Mouse (Mus musculus) thymus, adult 2 months (tissue): ENCODE measurements around the gene Dnmt3a. TPM values are rescaled to one million over a fixed set of nuclear protein-coding genes. Genes with fewer than 3 reads are reported as not detected.

ENCODE experiments used
- DNase-seq: peaks from one replicate; pipeline ENCODE4 v3.0.0; 2021
- H3K27ac ChIP-seq: fragments of 200-500 bp; 2 replicates; pipeline ENCODE4 v1.5.1; 2012; ENCODE audit warnings: low read length, control low read depth; ENCODE audit not compliant: control insufficient read depth, insufficient read depth
- H3K27me3 ChIP-seq: fragments of 200-500 bp; 2 replicates; pipeline ENCODE4 v1.6.1; 2012; ENCODE audit warnings: mild to moderate bottlenecking, low read length, moderate library complexity, mixed read lengths; ENCODE audit not compliant: control insufficient read depth, insufficient read depth
- H3K36me3 ChIP-seq: fragments of 200-500 bp; 2 replicates; pipeline ENCODE4 v1.6.1; 2012; ENCODE audit warnings: mild to moderate bottlenecking, low read length, moderate library complexity; ENCODE audit not compliant: control insufficient read depth, insufficient read depth
- H3K4me1 ChIP-seq: fragments of 200-500 bp; replicated peaks from 2 replicates; pipeline ENCODE4 v1.6.1; 2012; ENCODE audit warnings: low read length; ENCODE audit not compliant: control insufficient read depth, insufficient read depth
- H3K4me3 ChIP-seq: fragments of 200-500 bp; 2 replicates; pipeline ENCODE4 v1.5.1; 2012; ENCODE audit warnings: mild to moderate bottlenecking, low read length, control low read depth, moderate library complexity; ENCODE audit not compliant: control insufficient read depth, insufficient read depth
- CTCF ChIP-seq: fragments of 200-500 bp; IDR thresholded peaks from 2 replicates; pipeline ENCODE4 v1.5.1; 2012; ENCODE audit warnings: mild to moderate bottlenecking, control low read depth, low read length, moderate library complexity, borderline replicate concordance; ENCODE audit not compliant: control insufficient read depth, poor library complexity, insufficient read depth; ENCODE audit errors: extremely low read depth
- POLR2A ChIP-seq: fragments of 200-500 bp; IDR thresholded peaks from 2 replicates; pipeline ENCODE4 v1.6.1; 2012; ENCODE audit warnings: mild to moderate bottlenecking, low read length, control low read depth, moderate library complexity; ENCODE audit not compliant: control insufficient read depth, poor library complexity, insufficient read depth; ENCODE audit errors: extremely low read depth
- WGBS: fragments of 180-500 bp; shearing (Covaris S2); methylation state at CpG from one replicate; pipeline ENCODE4 v1.1.7; 2018; 5-methylcytosine and 5-hydroxymethylcytosine counted together
- polyA plus RNA-seq: library from polyadenylated mRNA; depleted of rRNA; stranded (reverse); fragments of >200 nt; gene quantifications from 2 replicates; pipeline ENCODE4 v1.2.3, GENCODE M21; 2012

Gene Dnmt3a
- polyA plus RNA-seq, 1 experiment = 40.9 TPM

DNA sequence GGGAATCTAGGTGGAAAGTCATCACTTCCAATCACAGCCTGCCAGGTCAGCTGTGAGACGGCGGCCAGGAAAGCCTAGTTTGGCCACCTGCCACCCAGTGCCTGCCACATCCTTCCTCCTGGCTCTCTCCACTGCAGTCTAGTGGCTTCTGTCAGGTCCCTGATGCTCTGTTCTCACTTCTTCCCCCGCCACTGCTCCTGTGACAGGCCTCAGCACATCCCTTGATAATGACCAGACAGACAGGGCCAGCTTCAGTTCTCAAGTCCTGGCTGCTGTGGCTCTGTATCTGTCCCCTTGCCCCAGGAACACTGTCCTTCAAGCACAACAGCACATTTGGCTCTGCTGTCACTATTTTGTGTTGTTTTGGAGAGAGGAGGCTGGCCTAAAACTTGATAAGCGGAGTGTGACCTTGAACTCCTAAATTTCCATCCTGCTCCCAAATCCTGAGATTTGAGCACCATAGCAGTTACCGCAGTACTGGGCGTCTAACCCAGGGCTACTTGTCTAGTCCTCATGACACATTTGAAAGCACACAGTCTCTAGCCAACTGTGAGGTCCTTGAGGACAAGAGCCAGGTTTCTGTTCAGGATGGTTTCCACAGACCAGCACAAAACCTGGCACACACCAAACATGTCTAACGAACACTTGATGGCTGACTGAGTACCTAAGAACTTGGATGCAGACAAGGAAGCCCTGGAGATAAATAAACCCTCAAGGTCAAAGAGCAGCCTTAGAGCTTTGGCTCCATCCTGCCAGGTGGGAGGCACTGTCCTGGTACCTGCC, 63.1 kb downstream of the Dnmt3a start:
- 53% methylated on average over 7 of the region's 7 CpGs for WGBS
- Histone ChIP-seq H3K4me1 (peaks cover 48% of the 10 kb centered on the region), H3K36me3 (peaks cover 9% of the 10 kb centered on the region; the same call in 1 of the 2 replicates), H3K27me3 (no peaks in the 10 kb centered on the region), H3K4me3 (no peak overlapping the region), H3K27ac (no peak overlapping the region)
- no peak for DNase-seq
- TF ChIP-seq POLR2A = no peak
- no peak for TF ChIP-seq CTCF

DNA sequence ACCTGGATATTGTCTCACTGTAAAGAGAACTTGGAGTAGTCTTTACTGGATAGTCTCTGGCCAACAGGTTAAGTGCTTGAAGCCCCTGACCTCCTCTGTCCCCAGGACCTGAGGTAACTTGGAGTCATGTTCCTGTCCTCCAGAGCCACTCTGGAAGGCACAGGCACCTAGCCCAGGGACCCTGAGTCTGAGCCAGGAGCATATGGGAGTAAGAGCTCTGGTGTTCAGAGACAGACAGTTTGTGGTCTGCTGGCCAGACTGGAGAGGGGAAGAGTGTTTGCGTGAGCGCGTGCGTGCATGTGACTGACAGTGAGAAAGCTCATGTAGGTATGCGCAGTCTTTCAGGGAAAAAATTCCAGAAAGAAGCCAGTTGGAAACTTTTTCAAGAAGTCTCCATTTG, 64.2 kb downstream of the Dnmt3a start:
- peak overlapping the region; percentile 33; the same call in 1 of the 2 replicates for H3K27ac ChIP-seq
- H3K4me1 ChIP-seq = peaks cover 48% of the 10 kb centered on the region
- no peak for TF ChIP-seq CTCF
- no peak for TF ChIP-seq POLR2A
- H3K4me3 ChIP-seq = no peak overlapping the region
- no peak for DNase-seq
- H3K27me3 ChIP-seq = no peaks in the 10 kb centered on the region
- H3K36me3 ChIP-seq = peaks cover 9% of the 10 kb centered on the region; the same call in 1 of the 2 replicates
- 84% methylated on average over 5 of the region's 5 CpGs for WGBS

DNA sequence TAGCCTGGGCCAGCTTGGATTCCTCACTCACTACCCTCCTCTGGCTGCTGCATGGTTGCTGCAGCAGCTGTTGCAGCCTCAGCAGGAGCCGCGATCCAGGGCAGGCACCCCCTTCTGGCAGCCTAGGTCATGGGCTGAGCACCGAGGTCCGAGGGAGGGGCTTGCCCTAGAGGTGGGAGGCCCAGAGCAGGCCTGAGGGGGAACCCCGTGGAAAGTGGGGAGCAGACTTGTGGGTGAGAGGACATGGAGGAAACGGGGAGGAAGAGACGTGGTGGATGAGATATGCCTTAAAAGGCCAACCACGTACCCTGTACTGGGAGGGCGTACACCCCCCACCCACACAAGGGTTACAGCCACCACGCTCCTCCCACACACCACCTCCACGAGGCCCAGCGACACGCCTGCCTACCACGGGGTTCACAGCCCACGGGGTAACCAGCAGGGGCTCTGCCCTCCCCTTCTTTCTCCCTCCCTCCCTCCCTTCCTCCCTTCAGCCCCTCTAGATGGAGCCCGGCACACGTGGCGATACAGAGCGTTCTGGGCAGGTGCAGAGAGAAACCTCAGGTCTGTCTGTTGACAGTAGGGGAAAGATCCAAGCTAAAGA, 65.2 kb downstream of the Dnmt3a start:
- H3K4me1 ChIP-seq = peaks cover 48% of the 10 kb centered on the region
- peak overlapping the region; percentile 30 for H3K4me3 ChIP-seq
- TF ChIP-seq POLR2A (0 out of 2 replicates have a peak, but pooled peaks have one; percentile 20), CTCF (peak; percentile 79; the same call in 1 of the 2 replicates)
- H3K27me3 ChIP-seq = no peaks in the 10 kb centered on the region
- peak; percentile 88 for DNase-seq
- WGBS = under 1% methylated on average over 19 of the region's 19 CpGs
- H3K36me3 ChIP-seq = peaks cover 8% of the 10 kb centered on the region; the same call in 1 of the 2 replicates
- H3K27ac ChIP-seq = peak overlapping the region; percentile 78

DNA sequence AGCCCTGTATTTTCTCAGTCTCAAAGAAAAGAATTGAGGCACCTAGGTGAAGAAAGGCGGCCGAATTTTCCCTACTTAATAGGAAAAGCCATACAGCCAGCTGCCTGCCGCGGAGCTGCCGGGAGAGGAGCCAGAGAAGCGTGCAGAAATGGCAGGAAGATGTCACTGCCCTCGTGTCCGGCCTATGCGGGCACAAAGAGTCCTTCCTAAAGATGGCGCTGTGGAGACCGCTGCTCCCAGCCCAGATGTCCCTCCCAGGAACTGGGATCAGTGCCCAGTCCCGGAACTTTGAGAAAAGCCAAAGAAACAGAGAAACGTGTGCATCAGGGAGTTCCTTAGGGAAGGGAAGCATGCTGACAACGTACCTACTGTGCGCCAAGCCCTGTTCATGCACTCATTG, 65.8 kb downstream of the Dnmt3a start:
- Histone ChIP-seq H3K36me3 (0 out of 2 replicates have a peak, but pooled peaks cover 2% of the 10 kb centered on the region), H3K4me1 (peaks cover 48% of the 10 kb centered on the region), H3K27ac (peak overlapping the region; percentile 78), H3K27me3 (no peaks in the 10 kb centered on the region), H3K4me3 (no peak overlapping the region)
- 56% methylated on average over 15 of the region's 15 CpGs for WGBS
- TF ChIP-seq POLR2A (no peak), CTCF (0 out of 2 replicates have a peak, but pooled peaks have one; percentile 15)
- DNase-seq = peak; percentile 49

DNA sequence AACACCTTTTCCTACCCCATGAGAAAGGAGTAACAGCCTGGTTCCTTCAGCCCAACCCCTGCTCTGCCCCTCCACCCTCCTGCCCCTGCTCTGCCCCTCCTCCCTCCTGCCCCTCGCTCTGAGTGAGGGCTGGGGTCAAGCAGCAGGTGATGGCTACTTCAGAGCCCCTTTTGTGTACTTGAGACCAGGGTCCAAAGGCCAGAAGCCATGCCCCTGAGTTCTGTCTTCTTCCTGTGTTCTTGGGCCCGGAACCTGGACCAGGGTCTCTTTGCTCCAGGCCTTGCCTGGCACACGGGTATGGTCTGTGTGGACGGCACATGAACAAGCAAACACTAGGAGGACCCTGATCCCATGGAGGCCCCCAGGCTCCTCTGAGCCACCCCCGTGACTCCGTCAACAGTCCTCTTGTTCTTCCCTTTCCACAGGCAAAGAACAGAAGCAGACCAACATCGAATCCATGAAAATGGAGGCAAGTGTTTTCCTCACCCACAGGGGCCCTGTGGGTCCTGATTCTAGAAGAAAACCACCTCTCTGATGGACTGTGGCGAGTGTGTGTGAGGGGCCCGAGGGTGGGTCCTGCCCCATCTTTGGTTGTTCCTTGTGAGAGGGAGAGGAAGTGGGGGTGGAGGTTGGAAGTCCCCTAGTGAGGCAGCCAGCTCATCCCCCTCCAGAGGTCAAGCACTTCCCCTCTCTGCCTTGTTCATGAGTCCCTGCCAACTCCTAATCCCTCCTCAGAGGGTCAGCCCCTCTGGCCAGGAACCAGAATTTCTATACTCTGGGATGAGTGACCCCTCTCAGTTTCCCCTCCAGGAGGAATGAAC, 66.8 kb downstream of the Dnmt3a start:
- no peaks in the 10 kb centered on the region for H3K27me3 ChIP-seq
- H3K4me1 ChIP-seq = peaks cover 48% of the 10 kb centered on the region
- H3K36me3 ChIP-seq = no peaks in the 10 kb centered on the region; the same call in 1 of the 2 replicates
- no peak for DNase-seq
- H3K27ac ChIP-seq = no peak overlapping the region; the same call in 1 of the 2 replicates
- H3K4me3 ChIP-seq = no peak overlapping the region
- TF ChIP-seq POLR2A (no peak), CTCF (no peak)
- 85% methylated on average over 9 of the region's 9 CpGs for WGBS

DNA sequence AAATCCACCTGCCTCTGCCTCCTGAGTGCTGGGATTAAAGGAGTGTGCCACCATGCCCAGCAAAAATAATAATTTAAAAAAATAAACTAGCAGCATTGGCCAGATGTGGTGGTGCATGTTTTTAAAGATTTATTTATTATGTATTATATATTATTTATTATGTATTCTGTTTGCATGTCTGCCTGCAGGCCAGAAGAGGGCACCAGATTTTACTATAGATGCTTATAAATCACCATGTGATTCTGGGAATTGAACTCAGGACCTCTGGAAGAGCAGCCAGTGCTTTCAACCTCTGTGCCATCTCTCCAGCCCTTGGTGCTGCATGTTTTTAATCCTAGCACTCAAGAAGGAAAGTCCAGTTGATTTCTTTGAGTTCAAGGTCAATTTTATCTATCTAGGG, 69.7 kb downstream of the Dnmt3a start:
- no peak for DNase-seq
- TF ChIP-seq CTCF (no peak), POLR2A (no peak)
- no peaks in the 10 kb centered on the region for H3K27me3 ChIP-seq
- H3K27ac ChIP-seq = no peak overlapping the region
- no peak overlapping the region for H3K4me3 ChIP-seq
- H3K36me3 ChIP-seq = no peaks in the 10 kb centered on the region; the same call in 1 of the 2 replicates
- peaks cover 24% of the 10 kb centered on the region for H3K4me1 ChIP-seq
